Mouse (Mus musculus) lung, postnatal 0 days (tissue): ENCODE measurements at regions not wholly inside any gene's neighbourhood (a gene's known extent, or its start where the extent isn't known, plus 50 kb on each side); places are given as distances from the start of the nearest gene placed in this dataset.

Experiments
- CTCF ChIP-seq: IDR thresholded peaks from 2 replicates; pipeline ENCODE4 v1.5.1; 2016; ENCODE audit warnings: antibody characterized with exemption, mild to moderate bottlenecking
- EP300 ChIP-seq: IDR thresholded peaks from 2 replicates; pipeline ENCODE4 v1.6.1; 2016; ENCODE audit warnings: antibody characterized with exemption, mild to moderate bottlenecking, control low read depth

DNA sequence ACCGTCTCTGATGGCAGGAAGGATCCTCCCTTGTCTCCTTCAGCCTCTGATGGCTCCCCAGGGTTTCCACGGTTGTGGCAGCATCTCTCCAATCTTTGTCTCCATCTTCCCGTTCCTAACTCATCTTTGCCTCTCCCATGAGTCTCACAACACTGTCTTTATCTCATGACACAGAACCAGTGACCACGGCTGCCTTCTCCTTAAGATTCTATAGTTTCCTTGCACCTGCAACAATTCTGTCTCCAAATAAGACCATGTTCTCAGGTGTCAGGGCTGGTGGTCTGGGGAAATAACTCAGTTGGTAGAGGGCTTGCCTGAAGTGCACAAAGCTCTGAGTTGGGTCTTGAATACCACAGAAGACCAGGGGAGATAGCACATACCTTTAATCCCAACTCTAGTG is 203.8 kb downstream of the Cd83 start:
- no peak for TF ChIP-seq CTCF
- no peak for TF ChIP-seq EP300
